Mouse (Mus musculus) olfactory bulb, adult 2 months (tissue): Measurements from ENCODE around the gene Casz1.

Experiments
- CTCF ChIP-seq: fragments of 200-500 bp; IDR thresholded peaks from 2 replicates; pipeline ENCODE4 v1.5.1; 2012; ENCODE audit warnings: low read depth, mild to moderate bottlenecking, low read length, moderate library complexity; ENCODE audit not compliant: insufficient read depth
- POLR2A ChIP-seq: fragments of 200-500 bp; IDR thresholded peaks from 2 replicates; pipeline ENCODE4 v1.6.1; 2012; ENCODE audit warnings: mild to moderate bottlenecking, low read depth, low read length, moderate library complexity; ENCODE audit not compliant: insufficient read depth

- TF ChIP-seq POLR2A: no peak
- no peak for TF ChIP-seq CTCF
Observed at GRCm38 (mm10) chr4:148782880-148783279, 21.3 kb upstream of the Casz1 start.
